Mouse (Mus musculus) midbrain, embryonic 11.5 days (tissue): ENCODE measurements at regions not wholly inside any gene's neighbourhood (a gene's known extent, or its start where the extent isn't known, plus 50 kb on each side); places are given as distances from the start of the nearest gene placed in this dataset.

Experiments used
- ATAC-seq: fragments of 200-750 bp; cut with Nextera tagmentation; 2 replicates; pipeline ENCODE4 v1.8.0; 2017; ENCODE audit warnings: moderate TSS enrichment, moderate library complexity; ENCODE audit not compliant: low FRiP score
- DNase-seq: peaks from one replicate; pipeline ENCODE4 v3.0.0; 2015; ENCODE audit warnings: low spot score; ENCODE audit errors: missing footprints
- H3K27ac ChIP-seq: fragments of 300-500 bp; sonication (generic); 2 replicates; pipeline ENCODE4 v1.5.1; 2014; ENCODE audit warnings: low read depth, low read length
- H3K27me3 ChIP-seq: fragments of 300-500 bp; sonication (generic); 2 replicates; pipeline ENCODE4 v1.6.1; 2014; ENCODE audit warnings: mild to moderate bottlenecking, low read length, moderate library complexity, mixed read lengths; ENCODE audit not compliant: control insufficient read depth, insufficient read depth
- H3K36me3 ChIP-seq: fragments of 300-500 bp; sonication (generic); 2 replicates; pipeline ENCODE4 v1.6.1; 2014; ENCODE audit warnings: mild to moderate bottlenecking, low read length, moderate library complexity, mixed read lengths; ENCODE audit not compliant: control insufficient read depth, insufficient read depth
- H3K4me1 ChIP-seq: fragments of 300-500 bp; sonication (generic); 2 replicates; pipeline ENCODE4 v1.6.1; 2014; ENCODE audit warnings: low read length; ENCODE audit not compliant: control insufficient read depth, insufficient read depth
- H3K4me2 ChIP-seq: fragments of 300-500 bp; sonication (generic); 2 replicates; pipeline ENCODE4 v1.6.1; 2014; ENCODE audit warnings: mild to moderate bottlenecking, moderate library complexity
- H3K4me3 ChIP-seq: fragments of 300-500 bp; sonication (generic); 2 replicates; pipeline ENCODE4 v1.5.1; 2014; ENCODE audit warnings: low read depth, low read length
- H3K9ac ChIP-seq: fragments of 300-500 bp; sonication (generic); 2 replicates; pipeline ENCODE4 v1.6.1; 2014; ENCODE audit warnings: low read length
- H3K9me3 ChIP-seq: fragments of 300-500 bp; sonication (generic); 2 replicates; pipeline ENCODE4 v1.6.1; 2016; ENCODE audit warnings: low read length; ENCODE audit not compliant: control insufficient read depth
- WGBS: fragments of 180-500 bp; shearing (Covaris S2); extraction: QIAGEN DNeasy Blood & Tissue Kit; methylation state at CpG from one replicate; pipeline ENCODE4 v1.1.7; 2014; 5-methylcytosine and 5-hydroxymethylcytosine counted together

DNA sequence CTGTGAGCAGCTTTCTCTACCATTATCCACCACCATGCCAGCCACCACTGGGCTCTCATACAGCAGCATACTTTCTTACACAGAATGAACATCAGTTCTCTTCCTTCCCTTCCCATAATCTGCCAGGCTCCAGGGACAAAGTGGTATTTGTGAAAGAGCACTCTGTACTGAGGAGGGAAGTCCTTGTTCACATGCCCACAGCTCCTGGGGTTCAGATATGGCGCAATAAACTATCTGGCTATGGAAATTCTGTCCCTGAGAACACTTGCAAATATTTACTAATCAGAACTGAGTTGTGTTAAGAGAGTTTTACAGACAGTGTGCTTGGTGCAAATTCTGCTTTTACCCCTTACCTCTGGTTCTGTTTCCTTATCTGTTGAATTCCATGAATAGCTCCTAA, 74.2 kb upstream of the Ralgapa2 start:
- no peaks in the 10 kb centered on the region for H3K27me3 ChIP-seq
- no peak overlapping the region for H3K4me2 ChIP-seq
- no peaks in the 10 kb centered on the region for H3K4me1 ChIP-seq
- no peaks in the 10 kb centered on the region for H3K36me3 ChIP-seq
- no peak for ATAC-seq
- H3K27ac ChIP-seq: no peak overlapping the region
- H3K9ac ChIP-seq: no peak overlapping the region
- no peak for DNase-seq
- no peaks in the 10 kb centered on the region for H3K9me3 ChIP-seq
- H3K4me3 ChIP-seq: no peak overlapping the region
- 88% methylated on average over 1 of the region's 1 CpGs for WGBS

DNA sequence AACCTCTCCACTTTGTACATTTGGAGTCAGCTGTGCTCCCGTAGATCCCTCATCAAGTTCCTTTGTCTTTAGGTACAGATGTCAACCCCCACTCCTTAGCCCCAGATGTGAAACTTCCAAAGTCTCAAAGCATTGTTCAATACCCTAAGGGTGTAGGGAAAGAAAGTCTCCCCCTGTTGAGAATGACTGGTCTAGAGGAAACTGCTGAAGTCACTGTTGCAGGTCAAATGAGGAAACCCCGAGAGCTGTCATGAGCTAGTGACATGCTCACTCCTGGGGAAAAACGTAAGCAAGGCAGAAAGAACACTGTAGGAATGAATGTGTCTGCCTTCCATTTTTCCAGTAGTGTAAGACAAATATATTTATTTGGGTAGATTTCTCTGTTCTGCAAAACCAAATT, 74.8 kb upstream of the Ralgapa2 start:
- H3K9ac ChIP-seq: no peak overlapping the region
- WGBS: 67% methylated on average over 3 of the region's 3 CpGs
- no peaks in the 10 kb centered on the region for H3K9me3 ChIP-seq
- no peak overlapping the region for H3K4me2 ChIP-seq
- DNase-seq (no peak), ATAC-seq (no peak)
- no peak overlapping the region for H3K4me3 ChIP-seq
- H3K4me1 ChIP-seq: no peaks in the 10 kb centered on the region
- H3K27me3 ChIP-seq: no peaks in the 10 kb centered on the region
- no peaks in the 10 kb centered on the region for H3K36me3 ChIP-seq
- H3K27ac ChIP-seq: no peak overlapping the region

DNA sequence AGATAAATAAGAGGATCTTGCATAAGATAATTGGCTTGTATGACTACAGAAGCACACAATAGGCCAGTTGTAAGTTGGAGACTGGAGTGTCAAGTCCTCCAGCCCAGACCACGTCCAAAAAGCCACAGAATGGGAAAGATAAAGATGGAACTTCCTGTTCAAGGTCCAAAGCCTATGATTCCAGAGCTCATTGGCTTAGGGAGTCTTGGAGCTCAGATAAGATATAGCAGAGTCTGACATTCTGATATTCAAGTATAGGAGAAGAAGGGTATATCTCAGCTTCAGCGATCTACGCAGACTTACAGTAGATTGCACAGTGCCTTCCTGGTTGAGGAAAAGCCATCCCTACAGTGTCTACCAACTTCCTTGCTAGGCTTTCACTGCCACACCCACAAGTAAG, 77.7 kb upstream of the Ralgapa2 start:
- WGBS: 90% methylated on average over 3 of the region's 3 CpGs

DNA sequence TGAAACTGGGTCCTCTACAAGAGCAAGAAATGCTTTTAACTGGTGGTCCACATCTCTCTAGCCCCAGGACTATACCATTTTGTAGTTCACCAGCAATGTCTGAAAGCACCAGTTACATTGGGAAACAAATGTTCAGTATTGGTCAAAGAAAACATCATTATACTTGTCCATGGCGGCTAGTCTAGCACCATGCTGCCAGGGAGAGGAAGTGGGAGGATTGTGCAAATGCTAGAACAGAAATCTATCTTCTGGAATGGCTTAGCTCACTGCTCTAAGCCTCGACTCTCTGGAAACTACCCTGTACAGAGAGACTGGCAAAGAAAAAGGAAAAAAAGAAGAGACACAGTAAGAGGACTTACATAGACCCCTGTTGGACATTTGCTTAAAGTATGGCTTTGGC, 81.1 kb upstream of the Ralgapa2 start:
- no peak for ATAC-seq
- H3K9me3 ChIP-seq: no peaks in the 10 kb centered on the region
- WGBS: 78% methylated on average over 2 of the region's 2 CpGs
- H3K4me3 ChIP-seq: no peak overlapping the region
- H3K9ac ChIP-seq: no peak overlapping the region
- no peaks in the 10 kb centered on the region for H3K36me3 ChIP-seq
- DNase-seq: no peak
- H3K27ac ChIP-seq: no peak overlapping the region
- H3K4me1 ChIP-seq: no peaks in the 10 kb centered on the region
- H3K4me2 ChIP-seq: no peak overlapping the region
- no peaks in the 10 kb centered on the region for H3K27me3 ChIP-seq

More for the DNA sequence above, 77.7 kb upstream of the Ralgapa2 start:
- no peak for DNase-seq
- Histone ChIP-seq H3K27me3 (no peaks in the 10 kb centered on the region), H3K4me3 (no peak overlapping the region), H3K36me3 (no peaks in the 10 kb centered on the region), H3K27ac (no peak overlapping the region), H3K4me1 (no peaks in the 10 kb centered on the region), H3K9ac (no peak overlapping the region), H3K9me3 (no peaks in the 10 kb centered on the region), H3K4me2 (no peak overlapping the region)
- ATAC-seq: no peak

DNA sequence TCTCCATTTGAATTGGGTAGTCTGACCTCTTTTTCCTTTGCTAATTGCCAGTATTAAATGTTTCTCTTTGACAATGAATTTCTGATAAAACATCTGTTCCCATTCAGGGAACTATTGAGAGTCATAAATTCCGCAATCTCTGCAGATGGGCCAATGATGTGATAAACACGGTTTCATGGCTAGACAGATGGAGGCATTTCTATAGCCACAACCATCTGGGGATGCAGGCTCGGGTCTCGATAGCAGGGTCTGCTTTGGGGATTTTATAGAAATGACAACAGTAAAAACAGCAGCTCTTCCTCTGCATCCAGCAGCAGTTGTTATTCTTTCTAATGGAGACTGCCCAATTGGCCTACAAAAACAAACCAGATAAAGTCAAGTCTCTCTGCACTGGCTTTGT, 82.1 kb upstream of the Ralgapa2 start:
- no peak for DNase-seq
- Histone ChIP-seq H3K9ac (no peak overlapping the region), H3K9me3 (no peaks in the 10 kb centered on the region), H3K4me3 (no peak overlapping the region), H3K36me3 (no peaks in the 10 kb centered on the region), H3K4me1 (no peaks in the 10 kb centered on the region), H3K4me2 (no peak overlapping the region), H3K27me3 (no peaks in the 10 kb centered on the region), H3K27ac (no peak overlapping the region)
- no peak for ATAC-seq
- WGBS: 68% methylated on average over 4 of the region's 4 CpGs

DNA sequence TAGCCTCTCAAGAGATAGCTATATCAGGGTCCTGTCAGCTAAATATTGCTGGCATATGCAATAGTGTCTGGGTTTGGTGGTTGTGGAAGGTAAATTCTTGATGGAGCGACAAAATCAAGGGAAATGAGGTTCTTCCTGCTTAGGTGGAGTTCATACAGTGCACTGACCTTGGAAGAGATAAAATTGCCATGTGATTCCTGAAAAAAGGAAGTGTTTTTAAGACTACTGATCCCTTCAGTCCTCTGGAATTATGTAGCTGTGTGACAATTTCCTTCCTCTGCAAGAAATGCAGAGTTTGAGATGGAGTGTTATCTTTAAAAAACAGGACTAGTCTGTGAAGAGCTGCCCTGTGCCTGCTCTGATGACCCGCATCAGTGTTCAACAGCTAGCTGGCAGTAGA, 83.5 kb upstream of the Ralgapa2 start:
- ATAC-seq: no peak
- 86% methylated on average over 2 of the region's 2 CpGs for WGBS
- Histone ChIP-seq H3K27ac (no peak overlapping the region), H3K27me3 (no peaks in the 10 kb centered on the region), H3K4me2 (no peak overlapping the region), H3K9me3 (no peaks in the 10 kb centered on the region), H3K4me1 (no peaks in the 10 kb centered on the region), H3K36me3 (no peaks in the 10 kb centered on the region), H3K9ac (no peak overlapping the region), H3K4me3 (no peak overlapping the region)
- no peak for DNase-seq

DNA sequence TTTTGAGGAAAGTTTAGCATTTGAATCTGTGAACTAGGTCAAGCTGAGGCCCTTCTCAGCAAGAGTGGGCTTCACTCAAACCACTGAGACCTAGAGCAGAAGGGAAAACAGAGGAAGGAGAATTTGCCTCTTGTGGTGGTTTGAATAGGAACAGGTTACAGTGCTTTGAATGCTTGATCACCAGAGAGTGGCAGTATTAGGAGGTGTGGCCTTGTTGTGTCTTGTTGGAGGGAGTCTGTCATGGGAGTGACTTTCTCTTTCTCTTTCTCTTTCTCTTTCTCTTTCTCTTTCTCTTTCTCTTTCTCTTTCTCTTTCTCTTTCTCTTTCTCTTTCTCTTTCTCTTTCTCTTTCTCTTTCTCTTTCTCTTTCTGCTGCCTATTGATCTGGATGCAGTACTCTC, 94.0 kb upstream of the Ralgapa2 start:
- no peak for ATAC-seq
- Histone ChIP-seq H3K36me3 (no peaks in the 10 kb centered on the region), H3K27ac (no peak overlapping the region), H3K4me2 (no peak overlapping the region), H3K9me3 (no peaks in the 10 kb centered on the region), H3K9ac (no peak overlapping the region), H3K4me1 (no peaks in the 10 kb centered on the region), H3K4me3 (no peak overlapping the region), H3K27me3 (no peaks in the 10 kb centered on the region)
- no peak for DNase-seq

DNA sequence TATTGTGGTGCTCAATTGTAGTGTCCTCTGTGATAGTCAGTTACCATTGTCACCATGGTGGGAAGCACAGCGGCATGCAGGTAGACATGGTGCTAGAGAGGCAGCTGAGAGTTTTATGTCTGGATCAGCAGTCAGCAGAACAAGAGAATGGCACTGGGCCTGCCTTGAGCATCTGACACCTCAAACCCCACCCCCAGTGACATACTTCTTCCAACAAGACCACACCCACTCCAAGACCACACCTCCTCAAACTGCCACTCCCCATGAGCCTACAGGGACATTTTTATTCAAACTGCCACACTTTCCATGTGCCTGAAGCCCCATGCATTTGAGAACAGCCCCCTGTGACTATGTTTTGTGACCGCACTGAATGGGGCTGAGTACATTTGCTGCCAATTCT, 98.8 kb upstream of the Ralgapa2 start:
- H3K4me3 ChIP-seq: no peak overlapping the region
- DNase-seq: no peak
- 95% methylated on average over 2 of the region's 2 CpGs for WGBS
- H3K27me3 ChIP-seq: no peaks in the 10 kb centered on the region; the same call in 1 of the 2 replicates
- H3K4me2 ChIP-seq: no peak overlapping the region
- H3K4me1 ChIP-seq: no peaks in the 10 kb centered on the region
- H3K9me3 ChIP-seq: no peaks in the 10 kb centered on the region
- no peaks in the 10 kb centered on the region for H3K36me3 ChIP-seq
- no peak overlapping the region for H3K9ac ChIP-seq
- no peak overlapping the region for H3K27ac ChIP-seq
- ATAC-seq: no peak

DNA sequence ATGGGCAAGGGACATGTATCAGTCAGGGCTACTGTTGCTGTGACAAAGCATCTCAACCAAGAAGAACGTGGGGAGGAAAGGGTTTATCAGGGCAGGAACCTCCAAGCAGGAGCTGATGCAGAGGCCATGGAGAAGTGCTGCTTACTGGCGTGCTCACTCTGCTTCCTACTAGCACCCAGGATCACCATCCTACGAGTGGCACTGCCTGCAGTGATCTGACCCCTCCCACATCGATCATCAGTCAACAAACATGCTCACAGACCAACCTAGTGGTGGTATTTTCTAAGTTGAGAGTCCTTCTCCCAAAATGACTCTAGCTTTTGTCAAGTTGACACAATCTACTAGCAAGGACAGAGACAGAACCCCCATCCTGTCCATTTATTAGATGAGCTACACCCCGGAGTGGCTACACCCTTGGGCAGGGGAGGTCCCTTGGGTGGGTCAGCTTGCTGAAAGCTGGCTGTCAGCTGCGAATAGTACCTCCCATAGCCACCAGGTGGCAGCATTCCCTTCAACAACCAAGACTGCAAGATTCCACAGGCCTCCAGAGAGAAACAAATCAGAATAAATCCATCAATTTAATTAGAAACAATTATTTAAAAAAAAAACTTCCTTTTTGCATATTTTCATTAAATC, 99.9 kb upstream of the Ralgapa2 start:
- no peak overlapping the region for H3K4me3 ChIP-seq
- H3K9ac ChIP-seq: no peak overlapping the region
- no peaks in the 10 kb centered on the region; the same call in 1 of the 2 replicates for H3K27me3 ChIP-seq
- no peaks in the 10 kb centered on the region for H3K4me1 ChIP-seq
- no peak overlapping the region for H3K27ac ChIP-seq
- H3K4me2 ChIP-seq: no peak overlapping the region
- ATAC-seq (peak; percentile 64), DNase-seq (peak; percentile 97)
- H3K9me3 ChIP-seq: no peaks in the 10 kb centered on the region
- no peaks in the 10 kb centered on the region for H3K36me3 ChIP-seq
- WGBS: 45% methylated on average over 6 of the region's 6 CpGs
